Mouse (Mus musculus) midbrain, embryonic 13.5 days (tissue): Measurements from ENCODE around the gene Bmp3. TPM values are rescaled to one million over a fixed set of nuclear protein-coding genes. Genes with fewer than 3 reads are reported as not detected.
A peak's percentile ranks its signal among the peaks of the same experiment; 100 is the strongest.

Source experiments
- ATAC-seq: fragments of 200-750 bp; cut with Nextera tagmentation; 2 replicates; pipeline ENCODE4 v1.8.0; 2017; ENCODE audit warnings: mild to moderate bottlenecking, moderate TSS enrichment, moderate library complexity
- H3K27ac ChIP-seq: fragments of 300-500 bp; sonication (generic); 2 replicates; pipeline ENCODE4 v1.5.1; 2015; ENCODE audit warnings: inconsistent platforms, mild to moderate bottlenecking, moderate library complexity
- H3K27me3 ChIP-seq: fragments of 300-500 bp; sonication (generic); 2 replicates; pipeline ENCODE4 v1.6.1; 2015; ENCODE audit warnings: mild to moderate bottlenecking, inconsistent platforms
- H3K36me3 ChIP-seq: fragments of 300-500 bp; sonication (generic); 2 replicates; pipeline ENCODE4 v1.6.1; 2015; ENCODE audit warnings: mild to moderate bottlenecking, inconsistent platforms
- H3K4me1 ChIP-seq: fragments of 300-500 bp; sonication (generic); replicated peaks from 2 replicates; pipeline ENCODE4 v1.6.1; 2015; ENCODE audit warnings: inconsistent platforms
- H3K4me2 ChIP-seq: fragments of 300-500 bp; sonication (generic); replicated peaks from 2 replicates; pipeline ENCODE4 v1.6.1; 2015; ENCODE audit warnings: moderate library complexity, mild to moderate bottlenecking, inconsistent platforms
- H3K4me3 ChIP-seq: fragments of 300-500 bp; sonication (generic); replicated peaks from 2 replicates; pipeline ENCODE4 v1.5.1; 2015; ENCODE audit warnings: mild to moderate bottlenecking, inconsistent platforms
- H3K9ac ChIP-seq: fragments of 300-500 bp; sonication (generic); replicated peaks from 2 replicates; pipeline ENCODE4 v1.6.1; 2015; ENCODE audit warnings: mild to moderate bottlenecking, inconsistent platforms
- H3K9me3 ChIP-seq: fragments of 300-500 bp; sonication (generic); 2 replicates; pipeline ENCODE4 v1.6.1; 2016; ENCODE audit warnings: mild to moderate bottlenecking, inconsistent platforms
- WGBS: fragments of 180-500 bp; shearing (Covaris S2); methylation state at CpG from one replicate; pipeline ENCODE4 v1.1.7; 2015; 5-methylcytosine and 5-hydroxymethylcytosine counted together
- polyA plus RNA-seq: library from polyadenylated mRNA; unstranded; fragments of >200 nt; fragmentation: Nextera tagmentation; extraction: Ambion mirVana; gene quantifications from 2 replicates; pipeline ENCODE4 v1.2.1, GENCODE M21; 2015

Gene Bmp3
- 1.0 and 1.1 TPM in 2 replicates for polyA plus RNA-seq

DNA sequence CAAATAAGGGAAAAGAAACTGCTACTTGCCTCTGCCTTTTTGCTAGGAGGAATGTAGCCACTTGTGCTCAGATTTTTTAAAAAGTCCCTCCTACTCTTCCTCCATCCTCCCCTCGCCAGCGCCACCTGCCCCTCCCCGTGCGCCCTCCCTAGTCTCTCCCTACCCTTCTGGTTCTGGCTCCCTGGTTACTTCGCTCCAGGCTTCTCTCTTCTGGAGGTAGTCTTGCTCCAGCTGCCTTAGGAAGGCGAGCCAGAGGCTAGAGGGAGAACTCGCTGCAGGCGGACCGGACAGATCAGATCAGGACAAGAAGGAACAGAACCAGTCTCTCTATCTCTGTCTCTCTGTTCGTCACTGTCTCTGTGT, at the start of gene Bmp3:
Gene Bmp3, plus strand, starts transcription at position 152 of the 363 bp plus-strand sequence.
- peak within 1 kb of the TSS; percentile 62 for H3K9ac ChIP-seq
- peak within 1 kb of the TSS; percentile 99 for H3K4me2 ChIP-seq
- H3K4me3 ChIP-seq: peak within 1 kb of the TSS; percentile 58
- H3K9me3 ChIP-seq: no peaks in the 10 kb centered on the region
- ATAC-seq: peak; percentile 51
- H3K27me3 ChIP-seq: peaks cover 46% of the 10 kb centered on the region
- peaks cover 17% of the 10 kb centered on the region for H3K4me1 ChIP-seq
- H3K36me3 ChIP-seq: no peaks in the 10 kb centered on the region
- no peak within 1 kb of the TSS for H3K27ac ChIP-seq
- WGBS: 1% methylated on average over 10 of the region's 10 CpGs

DNA sequence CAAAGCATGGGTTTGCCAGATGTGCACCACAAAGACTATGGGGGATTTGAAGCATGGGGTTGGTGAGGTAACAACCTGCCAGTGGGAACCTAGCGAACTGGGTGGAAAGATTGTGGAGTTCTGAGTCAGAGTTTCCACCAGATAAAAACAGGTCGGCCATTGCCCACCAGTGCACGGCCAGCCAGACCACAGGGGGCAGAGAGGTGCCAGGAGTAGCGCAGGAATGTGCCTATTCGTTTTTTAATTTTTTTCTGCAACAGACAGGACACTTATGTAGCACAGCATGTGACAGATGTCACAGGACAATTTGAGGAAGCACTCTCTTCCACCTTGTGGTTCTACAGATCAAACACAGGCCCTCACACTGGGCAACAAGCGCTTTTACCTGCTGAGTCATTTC, 49.5 kb upstream of the Bmp3 start:
- Histone ChIP-seq H3K4me1 (peaks cover 8% of the 10 kb centered on the region), H3K4me2 (no peak overlapping the region), H3K4me3 (no peak overlapping the region)

DNA sequence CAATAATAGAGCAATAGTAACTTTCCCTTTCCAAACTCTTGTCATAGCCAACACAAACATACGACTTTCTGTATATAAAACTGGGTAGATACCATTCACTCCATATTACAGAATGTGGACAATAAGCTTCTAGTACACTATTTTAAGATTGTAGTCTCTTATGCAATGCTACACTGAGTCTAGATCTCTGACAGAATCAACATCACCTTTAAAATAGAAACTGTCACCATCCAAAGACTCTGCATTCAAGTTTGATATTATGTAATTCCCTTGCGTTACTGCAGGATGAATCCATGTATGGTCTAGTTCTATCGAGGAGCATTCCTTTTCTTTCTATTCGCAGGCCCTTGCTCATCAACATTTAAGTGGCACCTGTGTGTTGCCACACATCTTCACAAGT, 47.7 kb upstream of the Bmp3 start:
- no peak overlapping the region for H3K27ac ChIP-seq
- no peak overlapping the region for H3K4me3 ChIP-seq
- no peak overlapping the region for H3K4me2 ChIP-seq
- no peak for ATAC-seq
- H3K9ac ChIP-seq: no peak overlapping the region
- no peaks in the 10 kb centered on the region for H3K9me3 ChIP-seq
- H3K4me1 ChIP-seq: peaks cover 3% of the 10 kb centered on the region
- H3K27me3 ChIP-seq: no peaks in the 10 kb centered on the region
- 97% methylated on average over 4 of the region's 4 CpGs for WGBS
- no peaks in the 10 kb centered on the region for H3K36me3 ChIP-seq

More for the DNA sequence above, 49.5 kb upstream of the Bmp3 start:
- Histone ChIP-seq H3K27ac (no peak overlapping the region), H3K36me3 (no peaks in the 10 kb centered on the region), H3K27me3 (no peaks in the 10 kb centered on the region), H3K9ac (no peak overlapping the region), H3K9me3 (no peaks in the 10 kb centered on the region)
- WGBS: 93% methylated on average over 6 of the region's 6 CpGs
- ATAC-seq: no peak

DNA sequence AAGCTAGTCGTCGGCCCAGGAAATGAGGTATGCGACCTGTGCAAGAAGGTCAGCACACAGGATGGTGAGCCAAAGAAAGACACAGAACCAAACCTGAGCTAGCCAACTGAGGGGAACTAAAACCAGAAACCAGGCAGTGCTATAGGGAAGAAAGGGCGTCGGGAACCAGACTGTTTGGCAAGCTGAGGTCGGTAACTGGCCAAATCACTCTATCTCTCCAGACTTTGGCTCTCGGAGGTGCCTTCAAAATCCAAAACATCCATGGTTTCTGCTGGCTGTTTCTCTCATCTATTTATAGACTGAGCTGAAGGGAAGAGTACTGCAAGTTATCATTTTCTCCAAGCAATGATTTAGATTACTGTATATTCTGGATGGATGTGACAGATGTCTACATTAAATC, 47.2 kb upstream of the Bmp3 start:
- ATAC-seq: no peak
- WGBS: 92% methylated on average over 7 of the region's 7 CpGs

DNA sequence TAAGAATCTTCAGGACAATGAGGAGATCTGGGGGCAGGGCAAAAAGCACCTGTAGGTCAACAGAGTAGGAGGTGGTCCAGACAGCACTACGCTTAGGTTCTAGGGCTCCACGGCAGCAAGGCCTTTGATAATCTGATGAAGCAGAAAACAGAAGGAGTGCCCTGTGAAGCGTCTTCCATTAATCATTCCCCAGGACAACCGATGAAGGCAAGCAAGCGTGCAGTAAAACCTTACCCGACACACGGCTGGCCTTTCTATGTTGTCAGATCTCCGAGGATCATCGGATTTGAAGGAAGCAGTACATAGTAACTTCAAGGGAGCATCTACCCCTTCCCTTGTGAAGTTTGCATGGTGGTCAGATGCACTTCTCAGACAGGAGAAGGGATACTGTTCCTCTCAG, 46.3 kb upstream of the Bmp3 start:
- no peak overlapping the region for H3K4me3 ChIP-seq
- no peak overlapping the region for H3K27ac ChIP-seq
- no peaks in the 10 kb centered on the region for H3K4me1 ChIP-seq
- no peak for ATAC-seq
- no peak overlapping the region for H3K9ac ChIP-seq
- no peaks in the 10 kb centered on the region for H3K27me3 ChIP-seq
- 41% methylated on average over 9 of the region's 9 CpGs for WGBS
- H3K4me2 ChIP-seq: no peak overlapping the region
- no peaks in the 10 kb centered on the region for H3K36me3 ChIP-seq
- no peaks in the 10 kb centered on the region for H3K9me3 ChIP-seq

More for the DNA sequence above, 47.2 kb upstream of the Bmp3 start:
- Histone ChIP-seq H3K9ac (no peak overlapping the region), H3K36me3 (no peaks in the 10 kb centered on the region), H3K4me1 (no peaks in the 10 kb centered on the region), H3K9me3 (no peaks in the 10 kb centered on the region), H3K27ac (no peak overlapping the region), H3K4me2 (no peak overlapping the region), H3K27me3 (no peaks in the 10 kb centered on the region), H3K4me3 (no peak overlapping the region)

DNA sequence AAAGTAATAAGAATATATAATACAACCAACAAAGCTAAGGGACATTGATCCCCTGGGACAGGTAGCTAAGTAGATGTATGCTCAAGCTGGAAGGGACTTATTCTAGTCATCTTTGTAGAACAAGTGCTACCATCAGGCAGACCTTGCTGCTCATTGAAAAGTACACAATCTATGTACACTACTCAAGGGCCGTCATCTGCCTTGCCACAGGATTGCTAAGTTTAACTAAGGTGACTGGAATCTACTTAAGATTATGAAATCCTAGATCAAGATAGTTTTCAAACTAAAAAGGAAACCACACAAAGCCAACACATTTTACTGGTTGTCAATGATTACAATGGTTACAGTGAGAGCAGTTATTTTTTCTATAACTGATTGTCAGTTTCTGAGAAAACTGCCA, 41.8 kb upstream of the Bmp3 start:
- no peak for ATAC-seq
- Histone ChIP-seq H3K4me2 (no peak overlapping the region), H3K9ac (no peak overlapping the region), H3K4me3 (no peak overlapping the region), H3K36me3 (no peaks in the 10 kb centered on the region), H3K27ac (no peak overlapping the region), H3K27me3 (no peaks in the 10 kb centered on the region), H3K4me1 (no peaks in the 10 kb centered on the region), H3K9me3 (no peaks in the 10 kb centered on the region)
- WGBS: 98% methylated on average over 1 of the region's 1 CpGs

DNA sequence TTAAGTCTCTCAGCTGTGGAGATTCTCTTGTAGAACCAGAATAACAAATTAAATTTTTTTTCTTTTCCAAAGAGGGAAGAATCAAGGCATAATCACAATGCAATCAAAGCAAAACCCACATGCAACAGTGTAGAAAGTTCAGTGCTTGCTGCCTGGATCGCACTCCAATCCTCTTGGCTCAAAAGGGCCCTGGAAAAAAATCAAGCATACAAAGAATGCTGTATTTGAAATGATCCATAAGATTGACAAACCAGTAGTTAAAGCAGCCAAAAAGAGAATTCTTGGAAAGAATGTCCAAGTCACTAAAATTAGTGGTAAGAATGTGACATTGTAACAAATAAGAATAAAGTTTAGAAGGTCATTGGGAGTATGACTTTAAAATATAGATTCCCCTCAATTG, 38.9 kb upstream of the Bmp3 start:
- Histone ChIP-seq H3K27me3 (no peaks in the 10 kb centered on the region), H3K9ac (no peak overlapping the region), H3K36me3 (no peaks in the 10 kb centered on the region), H3K27ac (no peak overlapping the region), H3K4me3 (no peak overlapping the region), H3K4me1 (no peaks in the 10 kb centered on the region), H3K4me2 (no peak overlapping the region), H3K9me3 (no peaks in the 10 kb centered on the region)
- WGBS: 83% methylated on average over 1 of the region's 1 CpGs
- no peak for ATAC-seq

DNA sequence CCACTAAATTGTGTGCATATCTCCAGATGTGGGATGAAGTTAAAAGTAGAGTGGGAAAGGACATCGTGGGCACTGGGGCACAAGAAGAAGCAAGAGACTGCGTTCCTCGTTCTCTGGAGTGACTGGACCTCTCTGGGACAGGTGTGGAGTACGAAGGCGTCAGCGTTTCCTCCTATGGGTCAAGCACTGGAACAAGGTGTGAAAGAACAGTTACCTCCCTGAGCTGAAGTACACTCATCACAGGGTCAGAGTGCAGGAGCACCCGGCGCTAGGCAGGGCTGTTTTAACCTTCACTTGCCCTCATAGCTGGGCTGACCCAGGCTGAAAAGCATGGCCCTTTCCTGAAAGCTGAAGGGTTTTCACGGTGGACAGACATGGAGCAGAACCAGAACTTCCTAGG, 20.5 kb upstream of the Bmp3 start:
- Histone ChIP-seq H3K4me3 (no peak overlapping the region), H3K4me1 (0 out of 2 replicates have a peak, but pooled peaks cover 3% of the 10 kb centered on the region), H3K27me3 (no peaks in the 10 kb centered on the region), H3K9me3 (no peaks in the 10 kb centered on the region), H3K27ac (no peak overlapping the region; the same call in 1 of the 2 replicates), H3K4me2 (no peak overlapping the region), H3K9ac (no peak overlapping the region), H3K36me3 (no peaks in the 10 kb centered on the region)
- WGBS: 78% methylated on average over 9 of the region's 9 CpGs
- ATAC-seq: no peak

DNA sequence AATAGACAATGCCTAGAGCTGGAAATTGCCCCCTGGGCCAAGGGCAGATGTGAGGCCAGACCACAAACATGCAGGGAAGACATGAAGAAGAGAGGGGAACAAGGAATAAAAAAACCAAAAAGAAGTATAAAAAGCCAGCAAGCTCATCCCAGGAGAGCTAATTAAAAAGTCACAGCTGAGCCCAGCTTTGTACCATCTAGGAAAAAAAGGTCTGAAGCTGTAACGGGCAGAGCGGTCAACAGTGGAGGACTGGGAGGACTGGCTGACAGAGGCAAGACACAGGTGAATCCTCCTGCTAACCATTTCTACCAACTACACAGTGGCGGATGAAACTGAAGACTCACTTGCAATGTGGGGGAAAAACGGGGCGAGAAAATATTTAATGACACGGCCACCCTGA, 19.9 kb upstream of the Bmp3 start:
- no peaks in the 10 kb centered on the region for H3K36me3 ChIP-seq
- H3K4me1 ChIP-seq: 0 out of 2 replicates have a peak, but pooled peaks cover 3% of the 10 kb centered on the region
- no peak overlapping the region for H3K9ac ChIP-seq
- no peaks in the 10 kb centered on the region for H3K9me3 ChIP-seq
- no peak overlapping the region for H3K4me2 ChIP-seq
- H3K27ac ChIP-seq: peak overlapping the region; percentile 21; the same call in 1 of the 2 replicates
- no peak overlapping the region for H3K4me3 ChIP-seq
- 69% methylated on average over 6 of the region's 6 CpGs for WGBS
- ATAC-seq: peak; percentile 83; the same call in 1 of the 2 replicates
- H3K27me3 ChIP-seq: no peaks in the 10 kb centered on the region

DNA sequence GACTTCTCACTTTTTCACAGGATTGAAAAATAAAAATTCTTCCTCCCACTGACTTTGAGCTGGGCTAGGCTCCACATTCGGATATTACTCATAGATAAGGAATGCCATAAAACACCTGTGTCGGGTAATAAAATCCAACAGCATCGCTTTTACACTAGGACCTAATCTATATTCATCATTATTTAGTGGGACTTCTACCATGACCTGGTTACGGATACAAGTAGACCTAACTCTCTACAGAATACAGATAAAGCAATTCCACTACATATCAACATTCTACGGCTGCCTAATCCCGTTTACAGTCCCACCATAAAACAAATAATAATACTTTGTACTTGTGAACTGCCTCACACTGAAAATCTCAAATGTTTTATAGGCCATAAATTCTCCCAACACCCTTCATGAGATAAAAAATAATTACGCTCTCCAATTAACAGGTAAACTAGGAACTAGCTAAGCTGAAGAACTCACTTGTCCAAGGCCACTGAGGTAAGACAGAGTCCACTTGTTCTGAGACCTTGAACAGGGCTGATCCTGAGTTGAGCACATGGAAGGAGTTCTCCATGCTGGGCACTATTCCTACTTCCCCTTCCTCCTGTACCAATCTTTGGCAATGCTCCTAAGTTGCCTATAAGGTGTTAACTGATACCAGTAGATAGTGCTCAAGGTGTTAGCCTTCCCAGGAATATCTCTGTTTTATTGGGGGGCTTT, 11.5 kb upstream of the Bmp3 start:
- WGBS: 89% methylated on average over 7 of the region's 7 CpGs
- H3K9me3 ChIP-seq: no peaks in the 10 kb centered on the region
- no peaks in the 10 kb centered on the region for H3K4me1 ChIP-seq
- no peaks in the 10 kb centered on the region for H3K36me3 ChIP-seq
- no peak overlapping the region for H3K27ac ChIP-seq
- no peak overlapping the region for H3K4me2 ChIP-seq
- no peaks in the 10 kb centered on the region for H3K27me3 ChIP-seq
- H3K4me3 ChIP-seq: no peak overlapping the region
- ATAC-seq: no peak
- H3K9ac ChIP-seq: no peak overlapping the region

DNA sequence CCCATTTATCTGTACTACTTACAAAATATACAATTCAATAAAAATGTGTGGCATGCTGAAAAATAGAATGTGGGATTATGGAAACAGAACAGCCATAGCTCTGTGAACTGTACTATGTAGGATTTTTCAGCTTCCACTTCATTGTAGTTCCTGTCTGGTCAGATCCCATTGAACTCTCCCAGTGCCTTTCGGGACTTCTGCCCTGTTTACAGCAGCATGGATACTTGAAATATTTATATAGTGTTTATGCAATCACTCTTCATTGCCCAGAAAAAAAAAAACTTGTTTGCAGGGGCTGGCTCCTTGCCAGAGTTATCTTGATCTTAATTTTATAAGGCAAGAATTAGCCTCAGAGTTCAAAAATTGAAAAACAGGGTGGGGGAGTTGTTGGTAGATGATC, 9.6 kb upstream of the Bmp3 start:
- H3K4me3 ChIP-seq: no peak overlapping the region
- no peaks in the 10 kb centered on the region for H3K4me1 ChIP-seq
- no peaks in the 10 kb centered on the region for H3K9me3 ChIP-seq
- 90% methylated on average over 1 of the region's 1 CpGs for WGBS
- no peak for ATAC-seq
- no peak overlapping the region for H3K9ac ChIP-seq
- H3K27me3 ChIP-seq: no peaks in the 10 kb centered on the region
- H3K4me2 ChIP-seq: no peak overlapping the region
- H3K27ac ChIP-seq: no peak overlapping the region
- no peaks in the 10 kb centered on the region for H3K36me3 ChIP-seq

DNA sequence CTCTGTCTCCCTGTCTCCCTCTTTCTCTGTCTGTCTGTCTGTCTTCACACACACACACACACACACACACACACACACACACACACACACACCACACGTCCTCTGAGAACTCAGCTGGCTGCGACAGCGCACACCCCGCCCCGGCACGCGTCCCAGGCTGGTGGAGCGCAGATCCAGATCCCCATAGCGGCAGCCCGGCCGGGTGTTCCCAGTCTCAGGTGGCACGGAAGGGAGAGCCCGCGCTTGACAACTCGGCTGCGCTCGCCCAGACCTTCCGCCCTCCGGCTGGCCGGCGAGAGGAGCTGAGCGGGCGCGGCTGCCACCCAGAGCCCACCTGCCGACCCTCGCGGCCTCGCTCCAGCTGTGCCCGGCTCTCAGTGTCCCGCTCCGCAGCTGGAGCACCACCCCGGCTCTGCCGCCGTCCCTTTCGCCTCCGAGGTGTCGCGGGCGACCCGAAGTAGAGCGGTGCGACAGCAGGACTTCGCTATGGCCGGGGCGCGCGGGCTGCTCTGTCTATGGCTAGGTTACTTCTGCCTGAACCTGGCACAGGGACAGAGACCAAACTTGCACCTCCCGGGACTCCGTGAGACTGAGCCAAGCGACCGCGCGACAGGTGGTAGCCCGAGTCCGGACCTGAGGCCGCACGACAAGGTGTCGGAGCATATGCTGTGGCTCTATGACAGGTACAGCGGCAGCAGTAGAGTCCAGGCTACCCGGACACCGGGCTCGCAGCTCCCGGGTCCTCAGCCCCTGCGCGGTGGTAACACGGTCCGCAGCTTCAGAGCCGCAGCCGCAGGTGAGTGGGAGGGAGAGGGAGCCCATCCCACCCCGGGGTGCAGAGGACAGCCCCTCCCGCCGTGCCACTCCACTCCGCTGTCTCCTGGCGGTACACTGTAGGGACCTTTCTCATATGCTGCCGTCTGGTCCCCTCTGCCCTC, 681 bp downstream of the Bmp3 start:
- Histone ChIP-seq H3K9ac (peak overlapping the region; percentile 62), H3K27ac (no peak overlapping the region), H3K4me2 (peak overlapping the region; percentile 99), H3K4me1 (peaks cover 17% of the 10 kb centered on the region), H3K9me3 (no peaks in the 10 kb centered on the region), H3K36me3 (no peaks in the 10 kb centered on the region), H3K4me3 (peak overlapping the region; percentile 58), H3K27me3 (peaks cover 50% of the 10 kb centered on the region)
- peak; percentile 87 for ATAC-seq
- under 1% methylated on average over 75 of the region's 75 CpGs for WGBS
